Mouse (Mus musculus) intestine, embryonic 14.5 days (tissue): ENCODE data around the gene Clcf1. TPM values are rescaled to one million over a fixed set of nuclear protein-coding genes. Genes with fewer than 3 reads are reported as not detected.

ENCODE experiments used
- ATAC-seq: fragments of 200-750 bp; cut with Nextera tagmentation; replicated peaks from 2 replicates; pipeline ENCODE4 v1.8.0; 2017; ENCODE audit warnings: low read depth, moderate number of reproducible peaks, moderate TSS enrichment, moderate library complexity; ENCODE audit not compliant: low FRiP score, low TSS enrichment
- DNase-seq: peaks from one replicate; pipeline ENCODE4 v3.0.0-alpha.2; 2018; ENCODE audit warnings: low spot score
- H3K27ac ChIP-seq: fragments of 300-500 bp; sonication (generic); 2 replicates; pipeline ENCODE4 v1.5.1; 2014; ENCODE audit warnings: low read depth, mild to moderate bottlenecking, control low read depth
- H3K27me3 ChIP-seq: fragments of 300-500 bp; sonication (generic); replicated peaks from 2 replicates; pipeline ENCODE4 v1.6.1; 2014; ENCODE audit warnings: low read length, control low read depth; ENCODE audit not compliant: control insufficient read depth, insufficient read depth
- H3K36me3 ChIP-seq: fragments of 300-500 bp; sonication (generic); 2 replicates; pipeline ENCODE4 v1.6.1; 2014; ENCODE audit warnings: low read length, control low read depth; ENCODE audit not compliant: control insufficient read depth, insufficient read depth
- H3K4me1 ChIP-seq: fragments of 300-500 bp; sonication (generic); replicated peaks from 2 replicates; pipeline ENCODE4 v1.6.1; 2014; ENCODE audit warnings: low read length, control low read depth, mixed read lengths; ENCODE audit not compliant: control insufficient read depth, insufficient read depth
- H3K4me2 ChIP-seq: fragments of 300-500 bp; sonication (generic); 2 replicates; pipeline ENCODE4 v1.6.1; 2014; ENCODE audit warnings: low read length
- H3K4me3 ChIP-seq: fragments of 300-500 bp; sonication (generic); 2 replicates; pipeline ENCODE4 v1.5.1; 2014; ENCODE audit warnings: low read depth, low read length, control low read depth, mixed read lengths
- H3K9ac ChIP-seq: fragments of 300-500 bp; sonication (generic); 2 replicates; pipeline ENCODE4 v1.6.1; 2014; ENCODE audit warnings: mild to moderate bottlenecking, low read length
- H3K9me3 ChIP-seq: fragments of 300-500 bp; sonication (generic); 2 replicates; pipeline ENCODE4 v1.6.1; 2016; ENCODE audit warnings: low read length, control low read depth; ENCODE audit not compliant: control insufficient read depth
- WGBS: fragments of 180-500 bp; shearing (Covaris S2); extraction: QIAGEN DNeasy Blood & Tissue Kit; methylation state at CpG from one replicate; pipeline ENCODE4 v1.1.7; 2014; 5-methylcytosine and 5-hydroxymethylcytosine counted together
- polyA plus RNA-seq: library from polyadenylated mRNA; unstranded; fragments of >200 nt; fragmentation: Nextera tagmentation; extraction: Ambion mirVana; gene quantifications from 2 replicates; pipeline ENCODE4 v1.2.1, GENCODE M21; 2014

The Clcf1 gene
- polyA plus RNA-seq, 1 experiment from 2014 or later, result 6.9 TPM

- Histone ChIP-seq H3K36me3 (no peaks in the 10 kb centered on the region), H3K4me3 (no peak overlapping the region), H3K27me3 (no peaks in the 10 kb centered on the region), H3K9me3 (no peaks in the 10 kb centered on the region), H3K9ac (no peak overlapping the region), H3K4me2 (no peak overlapping the region), H3K4me1 (peaks cover 21% of the 10 kb centered on the region), H3K27ac (no peak overlapping the region)
- DNase-seq (peak; percentile 80), ATAC-seq (0 out of 2 replicates have a peak, but pooled peaks have one; percentile 37)
- 16% methylated on average over 8 of the region's 8 CpGs for WGBS
Observed at GRCm38 (mm10) chr19:4227894-4228678, 14.0 kb downstream of the Clcf1 start.

- H3K36me3 ChIP-seq, result no peaks in the 10 kb centered on the region
- no peak overlapping the region for H3K4me3 ChIP-seq
- WGBS, result 67% methylated on average over 4 of the region's 4 CpGs
- H3K9me3 ChIP-seq, result no peaks in the 10 kb centered on the region
- DNase-seq, result no peak
- H3K4me1 ChIP-seq, result peaks cover 21% of the 10 kb centered on the region
- H3K27me3 ChIP-seq, result no peaks in the 10 kb centered on the region
- ATAC-seq, result no peak
- no peak overlapping the region for H3K4me2 ChIP-seq
- no peak overlapping the region for H3K9ac ChIP-seq
- no peak overlapping the region for H3K27ac ChIP-seq
Observed at GRCm38 (mm10) chr19:4228891-4229290, 14.9 kb downstream of the Clcf1 start.

GRCm38 (mm10) chr19:4229451-4230076 lies 15.5 kb downstream of the Clcf1 start:
- H3K27ac ChIP-seq, result no peak overlapping the region
- ATAC-seq (peak; percentile 36; the same call in 1 of the 2 replicates), DNase-seq (no peak)
- peaks cover 21% of the 10 kb centered on the region for H3K4me1 ChIP-seq
- 27% methylated on average over 9 of the region's 9 CpGs for WGBS
- no peaks in the 10 kb centered on the region for H3K9me3 ChIP-seq
- H3K4me2 ChIP-seq, result no peak overlapping the region
- no peaks in the 10 kb centered on the region for H3K27me3 ChIP-seq
- no peak overlapping the region for H3K4me3 ChIP-seq
- no peaks in the 10 kb centered on the region for H3K36me3 ChIP-seq
- H3K9ac ChIP-seq, result no peak overlapping the region

GRCm38 (mm10) chr19:4230415-4230814 lies 16.4 kb downstream of the Clcf1 start:
- 69% methylated on average over 8 of the region's 8 CpGs for WGBS

GRCm38 (mm10) chr19:4231253-4232185 lies 17.5 kb downstream of the Clcf1 start, which contains the start of gene Pold4:
TSS of gene Pold4 (plus strand) at chr19:4231899.
- H3K27me3 ChIP-seq, result no peaks in the 10 kb centered on the region
- peak; percentile 73 for ATAC-seq
- peak within 1 kb of the TSS; percentile 48 for H3K9ac ChIP-seq
- no peaks in the 10 kb centered on the region for H3K36me3 ChIP-seq
- peak within 1 kb of the TSS; percentile 62 for H3K4me3 ChIP-seq
- 13% methylated on average over 25 of the region's 26 CpGs for WGBS
- DNase-seq, result peak; percentile 94
- peaks cover 21% of the 10 kb centered on the region for H3K4me1 ChIP-seq
- peak within 1 kb of the TSS; percentile 82 for H3K27ac ChIP-seq
- no peaks in the 10 kb centered on the region for H3K9me3 ChIP-seq
- peak within 1 kb of the TSS; percentile 66 for H3K4me2 ChIP-seq

More at GRCm38 (mm10) chr19:4230415-4230814, 16.4 kb downstream of the Clcf1 start:
- no peak for ATAC-seq
- H3K4me3 ChIP-seq, result no peak overlapping the region
- peaks cover 21% of the 10 kb centered on the region for H3K4me1 ChIP-seq
- DNase-seq, result no peak
- H3K9ac ChIP-seq, result no peak overlapping the region
- H3K27ac ChIP-seq, result no peak overlapping the region
- no peak overlapping the region for H3K4me2 ChIP-seq
- no peaks in the 10 kb centered on the region for H3K36me3 ChIP-seq
- no peaks in the 10 kb centered on the region for H3K9me3 ChIP-seq
- H3K27me3 ChIP-seq, result no peaks in the 10 kb centered on the region

GRCm38 (mm10) chr19:4232186-4232572 lies 18.1 kb downstream of the Clcf1 start:
- H3K9ac ChIP-seq, result peak overlapping the region; percentile 48
- H3K9me3 ChIP-seq, result no peaks in the 10 kb centered on the region
- H3K36me3 ChIP-seq, result no peaks in the 10 kb centered on the region
- ATAC-seq (no peak), DNase-seq (no peak)
- peak overlapping the region; percentile 62 for H3K4me3 ChIP-seq
- 41% methylated on average over 2 of the region's 2 CpGs for WGBS
- H3K4me1 ChIP-seq, result peaks cover 21% of the 10 kb centered on the region
- H3K27ac ChIP-seq, result peak overlapping the region; percentile 82
- H3K4me2 ChIP-seq, result peak overlapping the region; percentile 66
- no peaks in the 10 kb centered on the region for H3K27me3 ChIP-seq

GRCm38 (mm10) chr19:4232651-4233050 lies 18.6 kb downstream of the Clcf1 start:
- Histone ChIP-seq H3K9me3 (no peaks in the 10 kb centered on the region), H3K27ac (no peak overlapping the region), H3K27me3 (no peaks in the 10 kb centered on the region), H3K4me2 (peak overlapping the region; percentile 66; the same call in 1 of the 2 replicates), H3K36me3 (no peaks in the 10 kb centered on the region), H3K4me1 (peaks cover 21% of the 10 kb centered on the region), H3K9ac (0 out of 2 replicates have a peak overlapping the region, but pooled peaks have one; percentile 48), H3K4me3 (no peak overlapping the region)
- ATAC-seq (no peak), DNase-seq (no peak)
- WGBS, result 79% methylated on average over 7 of the region's 7 CpGs

- Histone ChIP-seq H3K4me3 (no peak overlapping the region), H3K4me1 (peaks cover 17% of the 10 kb centered on the region), H3K9ac (no peak overlapping the region), H3K27ac (no peak overlapping the region), H3K9me3 (no peaks in the 10 kb centered on the region), H3K27me3 (no peaks in the 10 kb centered on the region), H3K4me2 (no peak overlapping the region), H3K36me3 (no peaks in the 10 kb centered on the region)
- ATAC-seq, result no peak
- WGBS, result 74% methylated on average over 4 of the region's 4 CpGs
- DNase-seq, result no peak
Observed at GRCm38 (mm10) chr19:4234548-4234947, 20.5 kb downstream of the Clcf1 start.
